Mouse (Mus musculus): ENCODE measurements around the gene Bcdin3d. TPM values are rescaled to one million over a fixed set of nuclear protein-coding genes. Genes with fewer than 3 reads are reported as not detected.

Gene Bcdin3d
- polyA plus RNA-seq, 1 experiment from 2014 or later: 20.2 TPM

DNA sequence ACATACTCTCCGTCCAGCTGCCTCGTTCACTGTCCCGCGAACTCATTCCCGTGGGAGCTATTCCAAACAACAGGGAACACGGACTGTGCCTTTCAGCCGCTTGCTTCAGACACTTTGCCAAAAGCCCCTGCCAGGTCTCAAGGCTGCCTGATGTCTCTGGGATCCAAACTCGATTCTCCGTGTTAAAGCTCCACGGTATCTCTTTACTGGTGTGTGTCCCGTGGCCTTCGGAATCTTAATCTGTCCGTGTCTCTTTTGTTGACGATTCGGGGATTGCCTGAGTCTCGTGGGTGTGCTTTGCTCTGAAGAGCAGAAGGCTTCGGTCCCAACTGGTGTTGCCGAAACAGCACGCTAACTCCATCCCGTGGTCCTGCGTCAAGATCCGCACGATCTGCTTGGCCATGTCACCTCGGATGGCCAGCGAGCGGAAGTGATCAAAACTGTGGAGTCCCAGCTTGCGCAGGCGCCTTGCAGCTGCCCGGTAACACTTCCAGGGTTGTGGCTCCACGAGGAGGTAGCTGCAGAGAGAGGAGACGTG lies 4.2 kb downstream of the Bcdin3d start:
- H3K4me1 ChIP-seq (replicated peaks): peaks cover 19% of the 10 kb centered on the region
- H3K9me3 ChIP-seq: no peaks in the 10 kb centered on the region
- 0 out of 2 replicates have a peak overlapping the region, but pooled peaks have one; percentile 50 for H3K27ac ChIP-seq
- no peaks in the 10 kb centered on the region for H3K27me3 ChIP-seq (ENCODE audit: insufficient read depth, poor library complexity, severe bottlenecking)
- no peak overlapping the region for H3K4me3 ChIP-seq
- H3K36me3 ChIP-seq: peaks cover 30% of the 10 kb centered on the region
- WGBS: 92% methylated on average over 31 of the region's 31 CpGs
- DNase-seq (ENCODE audit: low spot score): no peak

GRCm38 (mm10) chr15:99469736-99470135 lies 4.8 kb downstream of the Bcdin3d start:
- H3K27ac ChIP-seq: no peak overlapping the region
- WGBS: 94% methylated on average over 4 of the region's 4 CpGs

GRCm38 (mm10) chr15:99469067-99469466 lies 5.5 kb downstream of the Bcdin3d start:
- DNase-seq (ENCODE audit: low spot score): peak; percentile 71
- peaks cover 14% of the 10 kb centered on the region for H3K4me1 ChIP-seq (replicated peaks)
- peaks cover 30% of the 10 kb centered on the region for H3K36me3 ChIP-seq
- H3K27ac ChIP-seq: no peak overlapping the region
- H3K4me3 ChIP-seq: no peak overlapping the region
- H3K9me3 ChIP-seq: no peaks in the 10 kb centered on the region
- 45% methylated on average over 3 of the region's 3 CpGs for WGBS
- no peaks in the 10 kb centered on the region for H3K27me3 ChIP-seq (ENCODE audit: insufficient read depth, poor library complexity, severe bottlenecking)

More at GRCm38 (mm10) chr15:99469736-99470135, 4.8 kb downstream of the Bcdin3d start:
- peaks cover 17% of the 10 kb centered on the region for H3K4me1 ChIP-seq (replicated peaks)
- H3K4me3 ChIP-seq: no peak overlapping the region
- no peaks in the 10 kb centered on the region for H3K27me3 ChIP-seq (ENCODE audit: insufficient read depth, poor library complexity, severe bottlenecking)
- DNase-seq (ENCODE audit: low spot score): no peak
- H3K36me3 ChIP-seq: peaks cover 30% of the 10 kb centered on the region
- no peaks in the 10 kb centered on the region for H3K9me3 ChIP-seq

DNA sequence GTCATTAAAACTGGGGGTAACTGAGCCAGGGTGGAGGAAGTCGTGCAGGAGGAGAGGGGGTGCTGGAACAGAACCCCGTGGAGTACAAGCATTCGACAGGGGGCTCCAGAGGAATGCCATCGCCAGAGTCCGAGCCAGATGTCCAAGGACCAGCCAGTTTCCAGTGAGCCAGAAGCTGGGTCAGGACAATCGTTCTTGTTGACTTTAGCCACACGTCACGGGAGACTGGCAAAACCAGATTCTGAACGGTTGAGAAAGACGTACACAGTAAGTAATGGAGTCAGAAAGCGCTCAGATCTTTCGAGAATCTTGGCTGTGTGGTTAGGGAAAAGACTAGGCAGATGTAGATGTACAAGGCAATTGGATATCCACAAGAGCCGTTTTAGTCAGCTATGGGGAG lies 11.3 kb downstream of the Bcdin3d start:
- Histone ChIP-seq H3K4me1 (replicated peaks) (peaks cover 9% of the 10 kb centered on the region), H3K4me3 (no peak overlapping the region), H3K36me3 (no peaks in the 10 kb centered on the region; the same call in 1 of the 2 replicates), H3K9me3 (no peaks in the 10 kb centered on the region), H3K27ac (no peak overlapping the region), H3K27me3 (ENCODE audit: insufficient read depth, poor library complexity, severe bottlenecking) (no peaks in the 10 kb centered on the region)
- no peak for DNase-seq (ENCODE audit: low spot score)
- 72% methylated on average over 13 of the region's 13 CpGs for WGBS

DNA sequence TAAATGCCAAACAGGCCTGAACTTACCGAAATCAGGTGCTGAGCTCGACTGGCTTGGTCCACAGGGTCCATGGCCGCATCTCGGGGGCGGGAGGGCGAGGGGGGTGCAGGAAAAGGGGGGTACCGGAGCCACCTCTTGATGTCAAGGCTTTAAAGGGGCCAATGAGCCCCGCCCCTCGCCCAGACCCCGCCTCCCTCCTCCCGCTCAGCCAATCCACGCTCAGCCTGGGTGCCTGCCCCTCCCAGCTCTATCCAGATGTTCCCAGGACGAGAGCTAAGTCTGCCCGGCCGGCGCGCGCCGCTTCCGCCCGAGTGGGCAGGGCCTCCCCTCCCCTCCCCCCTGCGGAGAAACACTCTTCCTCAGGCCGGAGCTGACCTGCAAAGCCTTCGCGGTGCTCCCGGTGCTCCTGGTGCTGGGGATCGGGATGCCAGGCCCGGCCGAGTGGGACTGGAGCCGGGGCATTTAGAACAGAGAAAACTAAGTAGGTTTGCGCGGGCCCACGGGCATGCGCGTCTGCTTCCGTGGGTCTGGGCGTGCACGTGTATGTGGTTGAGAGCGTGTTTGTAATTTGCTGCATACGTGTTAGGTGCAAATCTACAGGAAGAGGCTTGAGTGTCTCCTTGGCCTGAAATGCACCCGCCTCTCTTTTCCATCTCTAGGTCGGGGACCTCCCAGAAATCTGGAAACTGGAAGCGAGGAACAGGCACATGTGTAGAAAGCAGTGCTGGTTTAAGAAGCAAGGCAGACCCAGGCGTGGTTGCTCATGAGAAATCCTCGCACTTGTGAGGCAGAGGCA lies 16.7 kb downstream of the Bcdin3d start, which contains the start of gene Nckap5l:
TSS of gene Nckap5l (minus strand) at position 143 of the 796 bp plus-strand sequence.
- WGBS: 1% methylated on average over 45 of the region's 45 CpGs
- peak within 1 kb of the TSS; percentile 96 for H3K27ac ChIP-seq
- DNase-seq (ENCODE audit: low spot score): peak; percentile 97
- H3K4me1 ChIP-seq (replicated peaks): peaks cover 58% of the 10 kb centered on the region
- H3K27me3 ChIP-seq (ENCODE audit: insufficient read depth, poor library complexity, severe bottlenecking): no peaks in the 10 kb centered on the region
- H3K4me3 ChIP-seq: peak within 1 kb of the TSS; percentile 92
- H3K36me3 ChIP-seq: peaks cover 30% of the 10 kb centered on the region
- H3K9me3 ChIP-seq: no peaks in the 10 kb centered on the region

- H3K9me3 ChIP-seq: no peaks in the 10 kb centered on the region
These were observed 17.4 kb downstream of the Bcdin3d start for GRCm38 (mm10) chr15:99456963-99457605.

DNA sequence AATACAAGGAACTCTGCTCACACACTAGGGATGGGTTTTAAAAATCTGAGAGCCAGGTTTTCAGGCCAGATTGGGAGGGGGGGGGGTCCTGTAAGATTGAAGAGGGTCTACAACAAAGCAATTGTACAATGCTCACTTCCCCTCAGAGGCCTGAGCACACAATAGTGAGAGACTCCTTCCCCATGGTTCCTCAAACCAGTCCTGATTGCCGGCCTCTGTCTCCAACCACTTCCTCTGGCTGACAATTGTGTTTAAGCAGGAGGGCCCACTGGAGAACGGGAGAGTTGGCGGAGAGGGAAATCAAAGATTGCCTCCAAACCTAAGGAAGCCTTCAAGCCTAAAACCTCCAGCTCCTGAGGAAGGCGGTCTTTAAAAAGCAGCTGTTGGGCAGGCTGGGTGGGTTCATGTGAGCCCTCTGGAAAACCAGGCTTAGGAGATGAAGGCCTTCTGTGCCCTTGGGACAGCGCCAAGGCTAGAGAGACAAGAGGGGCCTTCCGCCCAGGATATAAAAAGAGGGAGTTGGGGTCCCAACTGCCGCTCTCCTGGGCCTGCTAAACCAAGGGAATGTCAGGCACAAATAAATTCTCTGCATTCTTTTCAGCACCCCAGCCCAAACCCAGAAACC lies 18.1 kb downstream of the Bcdin3d start:
- WGBS: 23% methylated on average over 7 of the region's 7 CpGs
- Histone ChIP-seq H3K4me1 (replicated peaks) (peaks cover 59% of the 10 kb centered on the region), H3K9me3 (no peaks in the 10 kb centered on the region), H3K27ac (peak overlapping the region; percentile 96), H3K4me3 (peak overlapping the region; percentile 92), H3K36me3 (peaks cover 40% of the 10 kb centered on the region), H3K27me3 (ENCODE audit: insufficient read depth, poor library complexity, severe bottlenecking) (no peaks in the 10 kb centered on the region)
- DNase-seq (ENCODE audit: low spot score): peak; percentile 18

More at GRCm38 (mm10) chr15:99456963-99457605, 17.4 kb downstream of the Bcdin3d start:
- DNase-seq (ENCODE audit: low spot score): peak; percentile 69
- no peaks in the 10 kb centered on the region for H3K27me3 ChIP-seq (ENCODE audit: insufficient read depth, poor library complexity, severe bottlenecking)
- H3K27ac ChIP-seq: peak overlapping the region; percentile 96
- H3K4me1 ChIP-seq (replicated peaks): peaks cover 59% of the 10 kb centered on the region
- WGBS: 1% methylated on average over 43 of the region's 43 CpGs
- peaks cover 35% of the 10 kb centered on the region for H3K36me3 ChIP-seq
- H3K4me3 ChIP-seq: peak overlapping the region; percentile 92

GRCm38 (mm10) chr15:99455415-99455814 lies 19.1 kb downstream of the Bcdin3d start:
- peak overlapping the region; percentile 92 for H3K4me3 ChIP-seq
- WGBS: 84% methylated on average over 3 of the region's 3 CpGs
- DNase-seq (ENCODE audit: low spot score): no peak
- peak overlapping the region; percentile 37; the same call in 1 of the 2 replicates for H3K27ac ChIP-seq
- H3K4me1 ChIP-seq (replicated peaks): peaks cover 59% of the 10 kb centered on the region
- no peaks in the 10 kb centered on the region for H3K27me3 ChIP-seq (ENCODE audit: insufficient read depth, poor library complexity, severe bottlenecking)
- no peaks in the 10 kb centered on the region for H3K9me3 ChIP-seq
- H3K36me3 ChIP-seq: peaks cover 48% of the 10 kb centered on the region

GRCm38 (mm10) chr15:99454585-99455279 lies 19.8 kb downstream of the Bcdin3d start:
- no peaks in the 10 kb centered on the region for H3K9me3 ChIP-seq
- peak overlapping the region; percentile 92; the same call in 1 of the 2 replicates for H3K4me3 ChIP-seq
- peaks cover 55% of the 10 kb centered on the region for H3K36me3 ChIP-seq
- H3K27ac ChIP-seq: peak overlapping the region; percentile 37; the same call in 1 of the 2 replicates
- no peaks in the 10 kb centered on the region for H3K27me3 ChIP-seq (ENCODE audit: insufficient read depth, poor library complexity, severe bottlenecking)
- WGBS: 89% methylated on average over 7 of the region's 7 CpGs
- H3K4me1 ChIP-seq (replicated peaks): peaks cover 63% of the 10 kb centered on the region
- DNase-seq (ENCODE audit: low spot score): no peak

DNA sequence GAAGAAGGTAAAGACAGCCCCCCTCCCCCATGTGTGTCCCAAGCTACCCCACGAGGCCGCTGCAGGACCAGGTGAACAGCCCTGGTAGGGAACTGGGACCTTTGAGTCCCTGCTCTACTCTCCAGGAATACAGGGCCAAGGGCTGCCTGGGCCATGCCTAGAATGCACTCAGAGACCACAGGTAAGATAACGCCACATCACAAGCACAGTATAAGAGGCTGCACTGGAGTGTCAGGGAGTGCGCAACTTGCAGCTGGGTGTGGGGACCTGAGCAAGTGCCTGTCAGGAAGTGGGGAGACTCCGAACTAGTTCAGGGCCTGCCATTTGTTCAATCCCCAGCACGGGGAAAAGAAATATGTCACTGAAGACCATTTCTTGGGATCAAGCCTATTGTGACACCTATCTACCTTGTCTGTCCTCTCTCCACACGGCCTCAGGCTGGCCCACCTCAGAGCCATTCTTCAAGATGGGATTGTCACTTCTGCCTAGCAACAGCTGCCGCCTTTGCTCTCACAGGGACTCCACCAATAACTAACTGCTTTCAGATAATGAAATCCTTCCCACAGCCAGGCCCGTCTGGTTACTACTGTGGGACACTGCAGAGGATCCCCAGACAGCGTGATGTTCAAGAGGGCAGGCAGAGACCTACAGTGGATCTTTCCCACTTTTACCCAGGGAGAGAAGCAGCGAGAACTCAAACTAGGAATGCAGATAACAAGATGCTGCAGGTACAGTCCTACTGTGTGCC lies 21.2 kb downstream of the Bcdin3d start:
- Histone ChIP-seq H3K36me3 (peaks cover 68% of the 10 kb centered on the region), H3K9me3 (no peaks in the 10 kb centered on the region), H3K4me1 (replicated peaks) (peaks cover 68% of the 10 kb centered on the region), H3K27ac (0 out of 2 replicates have a peak overlapping the region, but pooled peaks have one; percentile 13), H3K27me3 (ENCODE audit: insufficient read depth, poor library complexity, severe bottlenecking) (no peaks in the 10 kb centered on the region), H3K4me3 (no peak overlapping the region)
- 74% methylated on average over 11 of the region's 11 CpGs for WGBS
- DNase-seq (ENCODE audit: low spot score): no peak

- Histone ChIP-seq H3K27ac (0 out of 2 replicates have a peak overlapping the region, but pooled peaks have one; percentile 60), H3K4me3 (no peak overlapping the region), H3K36me3 (peaks cover 67% of the 10 kb centered on the region), H3K9me3 (no peaks in the 10 kb centered on the region), H3K27me3 (ENCODE audit: insufficient read depth, poor library complexity, severe bottlenecking) (no peaks in the 10 kb centered on the region), H3K4me1 (replicated peaks) (peaks cover 40% of the 10 kb centered on the region)
- 91% methylated on average over 8 of the region's 8 CpGs for WGBS
- no peak for DNase-seq (ENCODE audit: low spot score)
These were observed 24.7 kb downstream of the Bcdin3d start for GRCm38 (mm10) chr15:99449751-99450280.

All from hindbrain, embryonic 10.5 days (tissue).